ENCODE assay signal across 8 mouse cellular contexts in the genomic region with DNA sequence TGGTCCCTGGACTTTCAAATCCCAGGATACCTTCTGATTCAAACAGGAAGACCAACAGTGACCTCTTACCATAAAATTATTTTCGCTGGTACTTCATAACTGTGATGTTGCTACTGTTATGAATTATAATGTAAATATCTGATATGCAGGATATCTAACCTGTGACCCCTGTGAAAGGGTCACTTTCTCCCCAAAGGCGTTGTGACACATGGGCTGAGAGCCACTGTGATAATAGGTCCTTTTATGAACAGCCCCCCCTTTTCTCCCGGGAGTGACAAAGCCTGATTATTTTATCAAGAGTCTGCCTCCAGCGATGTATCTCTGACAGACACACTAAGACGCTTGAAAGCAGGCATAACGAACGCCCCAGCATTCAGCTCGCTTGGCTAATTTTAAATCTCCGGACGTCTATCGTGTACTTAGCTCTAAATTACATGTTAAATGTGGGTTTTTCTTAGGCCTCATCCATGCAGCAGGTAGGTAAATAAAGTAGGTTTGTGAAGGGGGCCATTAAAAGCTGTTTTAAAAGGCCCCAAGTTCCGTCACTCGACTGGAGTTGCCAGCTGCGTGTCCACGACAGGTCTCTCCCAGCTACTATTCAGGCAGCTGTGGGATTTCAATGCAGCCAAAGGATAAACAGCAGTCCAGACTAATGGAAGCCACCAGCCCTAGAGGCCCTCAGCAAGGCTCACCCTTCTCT. TPM values are rescaled to one million over a fixed set of nuclear protein-coding genes. Genes with fewer than 3 reads are reported as not detected.
DNase-seq lines count a peak whose midpoint lies in the region; ATAC-seq and TF ChIP-seq lines count a peak whose summit lies in the region.

No protein-coding gene starts in this region.

- H3K9ac ChIP-seq in ES-Bruce4 (ENCODE audit: low read depth, poor library complexity, severe bottlenecking), result no peak overlapping the region
- H3K9ac ChIP-seq in heart, embryonic 16.5 days (ENCODE audit: low read length), result peak overlapping the region; percentile 56
- no peak overlapping the region for H3K9ac ChIP-seq in liver, embryonic 16.5 days (ENCODE audit: low read depth, low read length)

- no peak for TF ChIP-seq POLR2A in ES-Bruce4 (IDR thresholded peaks at IDR 0.05; ENCODE audit: insufficient read depth, low read length)

- H3K27me3 ChIP-seq in ES-Bruce4 (ENCODE audit: control insufficient read depth, insufficient read depth, low read length, poor library complexity, severe bottlenecking), result no peaks in the 10 kb centered on the region
- H3K27me3 ChIP-seq in heart, embryonic 16.5 days (ENCODE audit: control insufficient read depth, insufficient read depth, low read length), result no peaks in the 10 kb centered on the region; the same call in 1 of the 2 replicates
- no peaks in the 10 kb centered on the region for H3K27me3 ChIP-seq in liver, embryonic 16.5 days (ENCODE audit: control insufficient read depth, insufficient read depth, low read depth, low read length)

- no peak for TF ChIP-seq CTCF in ES-Bruce4 (IDR thresholded peaks at IDR 0.05; ENCODE audit: low read depth, low read length)

- H3K36me3 ChIP-seq in ES-Bruce4 (ENCODE audit: control insufficient read depth, insufficient read depth, low read length, poor library complexity, severe bottlenecking), result no peaks in the 10 kb centered on the region
- H3K36me3 ChIP-seq in heart, embryonic 16.5 days (ENCODE audit: control insufficient read depth, insufficient read depth), result no peaks in the 10 kb centered on the region
- H3K36me3 ChIP-seq in liver, embryonic 16.5 days (ENCODE audit: control insufficient read depth, insufficient read depth), result no peaks in the 10 kb centered on the region

- no peak overlapping the region for H3K4me3 ChIP-seq in ES-Bruce4 (ENCODE audit: low read depth, low read length)
- peak overlapping the region; percentile 48 for H3K4me3 ChIP-seq in heart, embryonic 16.5 days (ENCODE audit: low read length)
- no peak overlapping the region for H3K4me3 ChIP-seq in liver, embryonic 16.5 days (ENCODE audit: low read depth, low read length)

- TF ChIP-seq EP300 in ES-Bruce4 (IDR thresholded peaks at IDR 0.05; ENCODE audit: insufficient read depth, low read depth, low read length), result no peak

- WGBS in heart, embryonic 16.5 days, result 15% methylated on average over 15 of the region's 15 CpGs
- WGBS in liver, embryonic 16.5 days (ENCODE audit: insufficient replicate concordance), result 30% methylated on average over 15 of the region's 15 CpGs

- no peak for ATAC-seq in heart, embryonic 16.5 days (replicated peaks; ENCODE audit: extremely low read depth, insufficient read depth, low FRiP score)
- no peak for ATAC-seq in liver, embryonic 16.5 days (ENCODE audit: low read depth)

- no peaks in the 10 kb centered on the region for H3K9me3 ChIP-seq in ES-Bruce4 (replicated peaks; ENCODE audit: control insufficient read depth, insufficient read depth, low read length, poor library complexity, severe bottlenecking)
- H3K9me3 ChIP-seq in heart, embryonic 16.5 days (replicated peaks; ENCODE audit: control insufficient read depth, low read length), result no peaks in the 10 kb centered on the region
- no peaks in the 10 kb centered on the region for H3K9me3 ChIP-seq in liver, embryonic 16.5 days (replicated peaks; ENCODE audit: control insufficient read depth, low read length)

- H3K4me1 ChIP-seq in ES-Bruce4 (ENCODE audit: control insufficient read depth, insufficient read depth, low read length), result peaks cover 2% of the 10 kb centered on the region
- H3K4me1 ChIP-seq in heart, embryonic 16.5 days (ENCODE audit: control insufficient read depth, insufficient read depth, low read length), result no peaks in the 10 kb centered on the region
- no peaks in the 10 kb centered on the region for H3K4me1 ChIP-seq in liver, embryonic 16.5 days (ENCODE audit: control insufficient read depth, low read depth, low read length)

- DNase-seq in embryo, embryonic 10 days (ENCODE audit: low spot score), result peak; percentile 25
- DNase-seq in embryo, embryonic 9.5 days (ENCODE audit: extremely low spot score), result no peak
- no peak for DNase-seq in adipocyte (ENCODE audit: low spot score)
- DNase-seq in adrenal gland, postnatal 10 days, result no peak
- no peak for DNase-seq in spleen, adult 12 weeks (ENCODE audit: low spot score)

- 0 out of 2 replicates have a peak overlapping the region, but pooled peaks have one; percentile 10 for H3K27ac ChIP-seq in ES-Bruce4 (ENCODE audit: insufficient read depth, low read length)
- H3K27ac ChIP-seq in heart, embryonic 16.5 days (ENCODE audit: low read length), result no peak overlapping the region
- no peak overlapping the region for H3K27ac ChIP-seq in liver, embryonic 16.5 days (ENCODE audit: low read length)

- H3K4me2 ChIP-seq in heart, embryonic 16.5 days (ENCODE audit: low read depth, low read length), result peak overlapping the region; percentile 73
- peak overlapping the region; percentile 38; the same call in 1 of the 2 replicates for H3K4me2 ChIP-seq in liver, embryonic 16.5 days (ENCODE audit: low read depth, low read length)

RNA-seq across cellular contexts. Expression of a gene that starts 24.5 kb away (rescaled TPM):
- polyA plus RNA-seq in ES-Bruce4 (2011; ENCODE audit: insufficient read depth, insufficient read length, low read depth, missing spikeins), result not detected in 2 replicates
- 0.14 and 0.41 TPM in 2 replicates for polyA plus RNA-seq in heart, embryonic 16.5 days (2015; fragmentation: Nextera tagmentation; extraction: Ambion mirVana)
- not detected in 2 replicates for polyA plus RNA-seq in liver, embryonic 16.5 days (2015; fragmentation: Nextera tagmentation; extraction: Ambion mirVana)
- under 1 TPM; 0.36 to 0.61 TPM for total RNA-seq in adrenal gland, postnatal 10 days (2021)

RNA-seq across cellular contexts. Expression of a gene that starts 25.7 kb away (rescaled TPM):
- 179 and 198 TPM in 2 replicates for polyA plus RNA-seq in ES-Bruce4 (2011; ENCODE audit: insufficient read depth, insufficient read length, low read depth, missing spikeins)
- polyA plus RNA-seq in heart, embryonic 16.5 days (2015; fragmentation: Nextera tagmentation; extraction: Ambion mirVana), result 23.5 and 24.1 TPM in 2 replicates
- 0.99 and 1.5 TPM in 2 replicates for polyA plus RNA-seq in liver, embryonic 16.5 days (2015; fragmentation: Nextera tagmentation; extraction: Ambion mirVana)
- total RNA-seq in adrenal gland, postnatal 10 days (2021), result 10 to 100 TPM in 1 of 2 experiments, 1 to 10 TPM in 1; 9.3 to 11.1 TPM
